Mouse (Mus musculus) urinary bladder, adult 18-20 months (tissue): ENCODE data around the gene Lsm3.
"Not testable (repeated sequence)": the region's sequence is repeated elsewhere in the genome, so short reads cannot be mapped to it uniquely, and the experiment has no call there.

Experiments
- DNase-seq, 2 experiments: peaks; one replicate each; pipeline ENCODE4 v3.0.0; 2022; ENCODE audit warnings: low spot score in 2 of 2, mixed read lengths in 2 of 2

The Lsm3 gene

GRCm38 (mm10) chr6:91515545-91516449 lies at the start of gene Lsm3, which contains the start of gene Xpc:
Gene Lsm3 (plus strand): TSS chr6:91515928.
Gene Xpc (minus strand): TSS chr6:91515888.
- DNase-seq, result peak; percentile 97 to 100

- no peak for DNase-seq
Measured at GRCm38 (mm10) chr6:91467106-91467505, 48.6 kb upstream of the Lsm3 start.

- DNase-seq, result no peak
Measured at GRCm38 (mm10) chr6:91470712-91471111, 45.0 kb upstream of the Lsm3 start.

- DNase-seq, result not testable (repeated sequence)
Measured at GRCm38 (mm10) chr6:91471427-91471826, 44.3 kb upstream of the Lsm3 start.

- no peak for DNase-seq
Measured at GRCm38 (mm10) chr6:91472319-91472718, 43.4 kb upstream of the Lsm3 start.

GRCm38 (mm10) chr6:91472868-91473804 lies 42.6 kb upstream of the Lsm3 start, which contains the start of the genes Chchd4 and Tmem43:
Gene Chchd4 (minus strand): TSS chr6:91473546.
Gene Tmem43 (plus strand): TSS chr6:91473703.
- DNase-seq, result peak; percentile 98 to 99

- peak in 1 of 2 experiments; percentile 12 for DNase-seq
Measured at GRCm38 (mm10) chr6:91473805-91474440, 41.8 kb upstream of the Lsm3 start.

GRCm38 (mm10) chr6:91474441-91475190 lies 41.1 kb upstream of the Lsm3 start:
- DNase-seq, result peak; percentile 17 to 49

GRCm38 (mm10) chr6:91476541-91476940 lies 39.2 kb upstream of the Lsm3 start:
- no peak for DNase-seq

- no peak for DNase-seq
Measured at GRCm38 (mm10) chr6:91483371-91483770, 32.4 kb upstream of the Lsm3 start.

GRCm38 (mm10) chr6:91486736-91487453 lies 28.8 kb upstream of the Lsm3 start:
- DNase-seq, result no peak

GRCm38 (mm10) chr6:91488496-91489212 lies 27.1 kb upstream of the Lsm3 start:
- peak in 1 of 2 experiments; percentile 53 for DNase-seq

- DNase-seq, result peak in 1 of 2 experiments; percentile 18
Measured at GRCm38 (mm10) chr6:91489872-91490271, 25.9 kb upstream of the Lsm3 start.

- no peak for DNase-seq
Measured at GRCm38 (mm10) chr6:91491004-91491403, 24.7 kb upstream of the Lsm3 start.

GRCm38 (mm10) chr6:91493053-91493452 lies 22.7 kb upstream of the Lsm3 start:
- DNase-seq, result no peak

- DNase-seq, result no peak
Measured at GRCm38 (mm10) chr6:91494526-91494925, 21.2 kb upstream of the Lsm3 start.

- no peak for DNase-seq
Measured at GRCm38 (mm10) chr6:91503302-91503701, 12.4 kb upstream of the Lsm3 start.

- no peak for DNase-seq
Measured at GRCm38 (mm10) chr6:91506036-91506435, 9.7 kb upstream of the Lsm3 start.

GRCm38 (mm10) chr6:91508041-91508440 lies 7.7 kb upstream of the Lsm3 start:
- no peak for DNase-seq
